Comparison of ENCODE assay signal across 34 mouse cellular contexts in genomic region chr16:47488525-47488924, GRCm38 (mm10).
"Had no signal": no experiment of that assay in that cellular context is flagged by ENCODE, and none has a peak within 500 bp of the region (broad histone marks: within the 10 kb centered on the region; RNA-seq: fewer than 3 reads in every experiment).

No protein-coding gene starts in this region.

- DNase-seq: heart, postnatal 10 days; heart, postnatal 14 days; heart, postnatal 36 days; heart, postnatal 4 days; kidney, adult 11 months; kidney, adult 18-20 months; kidney, adult 2 months; kidney, adult 8-10 months; kidney, adult 9 months; kidney, postnatal 10 days; kidney, postnatal 14 days; kidney, postnatal 25 days; kidney, postnatal 36 days; kidney, postnatal 4 days; layer of hippocampus, adult 9-11 months; layer of hippocampus, postnatal 36 days had no signal

- H3K9ac ChIP-seq: heart, embryonic 12.5 days; heart, embryonic 13.5 days; heart, embryonic 15.5 days; hindbrain, embryonic 12.5 days; hindbrain, embryonic 13.5 days; hindbrain, embryonic 14.5 days; hindbrain, embryonic 15.5 days; intestine, embryonic 15.5 days; kidney, embryonic 15.5 days had no signal

- H3K36me3 ChIP-seq: heart, embryonic 10.5 days; heart, embryonic 12.5 days; heart, embryonic 13.5 days; heart, embryonic 15.5 days; hindbrain, embryonic 10.5 days; hindbrain, embryonic 12.5 days; hindbrain, embryonic 13.5 days; hindbrain, embryonic 15.5 days; intestine, embryonic 15.5 days; kidney, embryonic 15.5 days had no signal

- H3K4me1 ChIP-seq: heart, embryonic 10.5 days; heart, embryonic 12.5 days; heart, embryonic 13.5 days; heart, embryonic 15.5 days; hindbrain, embryonic 10.5 days; hindbrain, embryonic 12.5 days; hindbrain, embryonic 13.5 days; hindbrain, embryonic 15.5 days; intestine, embryonic 15.5 days; kidney, embryonic 15.5 days had no signal

- H3K9me3 ChIP-seq: heart, embryonic 10.5 days; heart, embryonic 12.5 days; heart, embryonic 13.5 days; heart, embryonic 15.5 days; hindbrain, embryonic 10.5 days; hindbrain, embryonic 12.5 days; hindbrain, embryonic 13.5 days; hindbrain, embryonic 15.5 days; intestine, embryonic 15.5 days; kidney, embryonic 15.5 days had no signal

- H3K27ac ChIP-seq: heart, embryonic 10.5 days; heart, embryonic 13.5 days; heart, embryonic 15.5 days; hindbrain, embryonic 10.5 days; hindbrain, embryonic 12.5 days; hindbrain, embryonic 13.5 days; hindbrain, embryonic 14.5 days; hindbrain, embryonic 15.5 days; hindbrain, postnatal 0 days; intestine, embryonic 15.5 days; kidney, embryonic 15.5 days; kidney, postnatal 0 days; layer of hippocampus, adult 2 months had no signal

- ATAC-seq: hindbrain, embryonic 16.5 days; hindbrain, postnatal 0 days; inflammation-experienced regulatory T-cells, adult 6 months; intestine, embryonic 15.5 days; intestine, embryonic 16.5 days; intestine, postnatal 0 days had no signal

- H3K4me3 ChIP-seq: heart, embryonic 10.5 days; heart, embryonic 12.5 days; heart, embryonic 13.5 days; heart, embryonic 15.5 days; hindbrain, embryonic 10.5 days; hindbrain, embryonic 12.5 days; hindbrain, embryonic 13.5 days; hindbrain, embryonic 15.5 days; intestine, embryonic 15.5 days; kidney, embryonic 15.5 days; layer of hippocampus, adult 2 months had no signal

- H3K4me2 ChIP-seq: heart, embryonic 12.5 days; heart, embryonic 13.5 days; heart, embryonic 15.5 days; hindbrain, embryonic 12.5 days; hindbrain, embryonic 13.5 days; hindbrain, embryonic 14.5 days; hindbrain, embryonic 15.5 days; intestine, embryonic 15.5 days; kidney, embryonic 15.5 days had no signal

- H3K27me3 ChIP-seq: heart, embryonic 12.5 days; heart, embryonic 13.5 days; heart, embryonic 15.5 days; hindbrain, embryonic 12.5 days; hindbrain, embryonic 13.5 days; hindbrain, embryonic 15.5 days; intestine, embryonic 15.5 days; kidney, embryonic 15.5 days had no signal
